Mouse (Mus musculus) CD8-positive naive resting alpha-beta T cell, adult 2 months (primary cell): ENCODE results near the gene Plxna4.

Experiments used
- DNase-seq, 2 experiments: peaks; one replicate each; pipeline ENCODE4 v3.0.0; 2022; ENCODE audit warnings: low read depth in 2 of 2, low spot score in 2 of 2

Gene Plxna4

DNA sequence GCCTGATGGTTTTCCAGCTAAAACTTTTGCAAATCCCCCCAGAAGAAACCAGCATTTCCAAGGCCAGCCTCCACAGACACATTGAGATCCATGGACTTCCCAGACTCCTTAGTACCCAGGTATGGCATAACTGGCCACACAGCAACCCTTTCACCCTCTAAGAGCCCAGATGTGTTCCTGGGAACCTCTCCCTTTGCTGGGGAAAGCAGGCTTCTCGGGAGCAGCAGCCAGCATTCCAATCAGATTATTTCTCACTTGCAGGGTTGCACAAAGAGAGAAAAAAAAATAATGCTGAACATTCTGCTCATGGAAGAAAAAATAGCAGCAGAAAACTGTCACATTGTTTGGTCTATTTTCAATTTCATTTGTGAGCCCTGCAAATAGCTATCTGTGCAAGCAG is 178.4 kb downstream of the Plxna4 start:
- DNase-seq = no peak

- DNase-seq = no peak
Measured at GRCm38 (mm10) chr6:32407574-32408185, 180.3 kb downstream of the Plxna4 start.

GRCm38 (mm10) chr6:32406316-32407095 is 181.5 kb downstream of the Plxna4 start:
- no peak for DNase-seq

- no peak for DNase-seq
Measured at GRCm38 (mm10) chr6:32402560-32403235, 185.3 kb downstream of the Plxna4 start.

GRCm38 (mm10) chr6:32398261-32398660 is 189.7 kb downstream of the Plxna4 start:
- no peak for DNase-seq

- DNase-seq = no peak
Measured at GRCm38 (mm10) chr6:32397133-32397730, 190.8 kb downstream of the Plxna4 start.

DNA sequence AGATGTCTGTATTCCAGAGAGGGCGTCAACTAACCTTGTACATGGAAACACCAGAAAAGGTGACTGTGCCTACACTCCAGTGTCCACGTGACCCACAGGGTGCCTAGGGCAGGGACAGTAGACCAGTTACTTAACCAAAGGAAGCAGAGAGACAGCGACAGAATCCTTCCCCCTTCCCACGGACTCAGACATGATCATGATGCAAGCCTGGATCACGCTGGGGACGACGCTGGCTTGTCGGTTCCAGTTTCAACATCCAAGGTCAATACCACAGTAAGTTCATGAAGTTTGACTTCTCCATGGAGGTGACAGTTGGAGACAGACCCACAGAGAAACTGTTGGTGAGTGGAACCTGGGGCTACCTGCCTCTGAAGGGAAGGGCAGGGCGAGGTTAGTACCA is 192.6 kb downstream of the Plxna4 start:
- DNase-seq = no peak

DNA sequence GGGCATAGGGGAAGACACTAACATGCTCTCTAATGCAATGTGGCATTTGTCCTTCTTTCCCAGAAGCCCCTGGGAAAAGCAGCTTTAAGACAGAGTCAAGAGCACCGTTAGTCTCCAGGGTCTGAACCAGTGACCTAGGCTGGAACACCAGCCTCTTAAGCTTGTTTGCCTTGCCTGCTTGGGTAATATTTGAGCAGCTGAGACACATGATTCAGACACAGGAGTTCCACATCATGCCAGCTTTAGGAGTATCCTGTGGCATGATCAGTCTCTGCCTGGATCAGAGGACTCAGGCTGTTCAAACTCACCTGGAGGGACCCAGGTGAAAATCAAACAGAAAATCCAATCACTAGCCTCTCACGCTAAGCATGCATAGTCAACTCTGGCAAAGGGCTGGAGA is 195.7 kb downstream of the Plxna4 start:
- DNase-seq = no peak

DNA sequence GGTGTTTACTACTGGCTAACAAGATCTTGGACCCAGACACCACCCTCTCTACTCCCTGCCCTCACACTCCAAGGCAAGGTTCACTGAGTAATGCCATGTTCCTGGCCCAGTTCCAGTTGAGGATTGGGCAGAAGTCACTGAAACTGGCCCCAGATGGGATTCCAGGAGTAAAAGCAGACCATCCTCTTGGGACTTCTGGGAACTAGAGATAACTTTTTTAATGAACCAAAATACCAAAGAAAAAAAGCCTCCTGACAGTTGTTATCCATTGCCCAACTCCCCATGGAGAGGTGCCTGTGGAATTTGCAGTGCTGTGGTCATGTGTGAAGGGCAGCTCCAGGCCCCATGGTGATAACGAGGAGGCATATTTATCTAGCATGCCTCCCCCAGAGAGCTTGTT is 199.7 kb downstream of the Plxna4 start:
- DNase-seq = no peak

DNA sequence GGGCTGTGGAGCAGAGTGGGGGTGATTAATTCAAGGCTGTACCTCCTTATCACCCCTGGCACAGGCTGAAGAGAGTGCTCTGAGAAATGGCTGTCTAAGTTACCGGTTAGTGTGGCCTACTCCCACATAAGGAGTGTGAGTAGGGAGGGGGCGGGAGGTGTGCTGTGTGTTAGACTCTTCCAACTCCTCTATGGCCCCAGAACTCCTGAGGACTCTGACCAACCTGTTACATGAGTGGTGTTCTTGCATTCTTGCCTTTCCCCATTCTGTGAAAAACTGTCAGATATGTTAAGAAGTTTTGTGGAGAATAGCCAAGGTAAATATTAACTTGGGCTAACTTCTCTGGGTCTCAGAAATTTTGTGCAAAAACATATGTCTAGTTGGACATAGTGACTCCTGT is 201.1 kb downstream of the Plxna4 start:
- DNase-seq = no peak

DNA sequence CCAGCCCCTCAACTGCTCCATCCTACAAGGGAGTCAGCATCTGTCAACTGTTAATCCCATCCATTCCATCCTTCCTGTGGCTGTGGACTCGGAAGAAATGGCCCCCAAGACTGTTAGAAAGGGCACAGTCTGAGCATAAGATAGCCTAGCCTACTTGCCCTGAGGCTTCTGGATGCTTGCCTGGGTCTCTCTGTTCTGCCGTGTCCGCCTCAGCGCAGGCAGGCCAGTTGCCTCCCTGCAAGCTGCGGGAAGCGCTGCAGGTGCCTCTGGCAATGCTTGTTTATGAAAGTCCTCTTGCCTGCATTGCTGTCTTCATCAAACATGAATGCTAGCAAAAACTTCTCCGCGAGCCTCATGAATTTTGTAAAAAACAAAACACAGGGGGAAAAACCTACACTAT is 203.1 kb downstream of the Plxna4 start:
- no peak for DNase-seq

- DNase-seq = no peak
Measured at GRCm38 (mm10) chr6:32384423-32384822, 203.6 kb downstream of the Plxna4 start.

- no peak for DNase-seq
Measured at GRCm38 (mm10) chr6:32381516-32381915, 206.5 kb downstream of the Plxna4 start.

- no peak for DNase-seq
Measured at GRCm38 (mm10) chr6:32377181-32377580, 210.8 kb downstream of the Plxna4 start.

DNA sequence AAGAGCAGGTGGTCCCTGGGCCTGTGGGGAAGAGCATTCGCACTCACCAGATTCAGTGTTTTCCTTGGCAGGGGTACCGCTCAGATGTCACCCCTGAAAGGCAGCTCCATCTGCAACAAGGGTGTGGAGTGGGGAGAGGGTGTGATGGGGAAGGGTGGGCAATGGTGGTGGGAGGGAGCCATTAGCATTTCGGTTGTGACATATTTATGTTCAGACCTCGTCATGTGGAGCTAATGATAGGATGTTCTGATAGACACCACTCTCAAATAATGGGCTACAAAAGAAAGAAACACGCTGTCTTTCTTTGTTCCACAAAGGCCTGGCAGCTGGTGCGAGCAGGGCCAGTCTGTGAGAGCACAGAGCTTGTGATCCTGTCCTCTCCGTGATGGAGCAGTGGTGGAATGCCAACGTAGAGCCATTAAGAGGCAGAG is 214.0 kb downstream of the Plxna4 start:
- DNase-seq = no peak

GRCm38 (mm10) chr6:32369092-32369491 is 218.9 kb downstream of the Plxna4 start:
- no peak for DNase-seq

- no peak for DNase-seq
Measured at GRCm38 (mm10) chr6:32368408-32368807, 219.6 kb downstream of the Plxna4 start.

GRCm38 (mm10) chr6:32364933-32365332 is 223.1 kb downstream of the Plxna4 start:
- no peak for DNase-seq

DNA sequence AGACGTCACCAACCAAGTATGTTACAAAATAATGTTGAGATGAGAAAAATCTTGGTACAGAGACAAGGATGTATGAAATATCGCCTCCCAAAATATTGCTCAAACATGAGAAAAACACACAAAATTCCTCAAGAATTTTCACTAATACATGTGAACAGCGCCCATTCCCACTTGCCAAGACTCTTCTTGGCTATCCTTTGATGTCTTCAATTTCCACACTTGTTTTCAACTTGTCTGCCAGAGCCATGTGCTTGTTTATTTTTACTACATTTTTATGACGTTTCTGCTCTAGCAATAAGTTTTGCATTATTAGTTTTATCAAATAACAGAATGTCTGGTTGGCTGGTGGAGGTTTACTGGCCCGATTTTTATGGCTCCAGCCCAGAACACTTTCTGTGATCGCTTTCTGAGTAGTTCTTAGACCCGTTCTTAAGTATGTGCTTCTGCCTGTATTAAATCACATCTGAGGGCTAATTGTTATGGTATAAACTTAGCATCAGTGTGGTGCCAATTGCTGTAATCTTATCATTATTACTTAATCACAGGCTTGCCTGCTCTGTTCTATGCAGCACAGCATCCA is 224.4 kb downstream of the Plxna4 start:
- no peak for DNase-seq

DNA sequence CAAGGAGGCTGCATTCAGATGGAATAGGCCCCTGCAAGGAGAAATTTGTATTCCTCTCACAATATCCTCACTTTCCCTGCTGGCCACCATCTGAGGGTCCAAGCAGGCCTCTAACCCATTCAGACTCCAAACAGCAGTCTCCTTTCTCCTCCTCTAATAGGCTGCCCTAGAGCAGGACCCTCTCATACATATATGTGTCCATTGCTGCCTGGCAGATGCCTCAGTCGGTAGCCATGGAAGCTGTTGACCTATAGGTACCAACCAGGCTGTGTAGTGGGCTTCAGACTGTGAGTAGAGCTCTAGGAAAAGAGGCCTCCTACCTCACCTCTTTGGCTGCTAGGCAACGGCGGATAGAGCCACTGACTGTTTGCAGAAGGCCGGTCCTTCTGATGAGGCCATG is 225.6 kb downstream of the Plxna4 start:
- DNase-seq = no peak

DNA sequence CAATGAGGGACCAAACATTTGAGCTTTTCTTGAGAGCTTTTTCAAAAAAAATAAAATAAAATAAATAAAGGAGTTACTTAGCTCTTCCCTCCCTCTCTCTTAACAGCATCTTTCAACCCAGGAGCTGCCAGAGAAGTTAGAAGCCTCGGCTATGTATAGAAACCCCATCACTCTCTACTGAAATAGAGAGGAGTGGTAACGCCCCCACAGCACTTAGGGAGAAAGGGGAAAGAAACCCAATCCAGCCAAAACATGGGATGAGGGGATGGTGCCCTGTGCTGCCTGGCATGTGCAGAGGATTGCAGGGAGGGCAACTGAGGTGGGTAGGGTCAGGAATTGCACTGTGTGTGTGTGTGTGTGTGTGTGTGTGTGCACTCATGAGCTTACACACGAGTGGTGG is 228.3 kb downstream of the Plxna4 start:
- no peak for DNase-seq

- DNase-seq = no peak
Measured at GRCm38 (mm10) chr6:32357497-32357896, 230.5 kb downstream of the Plxna4 start.
